Mouse (Mus musculus): Measurements from ENCODE around the gene 1700025G04Rik. TPM values are rescaled to one million over a fixed set of nuclear protein-coding genes. Genes with fewer than 3 reads are reported as not detected.
A peak's percentile ranks its signal among the peaks of the same experiment; 100 is the strongest.
"Not testable (repeated sequence)": the region's sequence is repeated elsewhere in the genome, so short reads cannot be mapped to it uniquely, and the experiment has no call there.

The 1700025G04Rik gene
- total and polyA plus RNA-seq, 2 experiments: 0.39 to 1.1 TPM

GRCm38 (mm10) chr1:151811456-151811855 is 278.5 kb downstream of the 1700025G04Rik start:
- H3K4me3 ChIP-seq (ENCODE audit: insufficient read depth, low read depth, low read length): no peak overlapping the region
- no peaks in the 10 kb centered on the region for H3K27me3 ChIP-seq (ENCODE audit: control insufficient read depth, insufficient read depth, low read length)
- H3K27ac ChIP-seq (replicated peaks; ENCODE audit: insufficient read depth, low read depth, low read length): no peak overlapping the region
- H3K9ac ChIP-seq (ENCODE audit: low read depth, low read length): no peak overlapping the region
- WGBS: 97% methylated on average over 16 of the region's 16 CpGs
- no peak for DNase-seq (ENCODE audit: extremely low read depth, low read depth, low spot score)
- TF ChIP-seq POLR2A (IDR thresholded peaks at IDR 0.05; ENCODE audit: extremely low read depth, insufficient read depth, low read length): no peak
- TF ChIP-seq CTCF (IDR thresholded peaks at IDR 0.05; ENCODE audit: low read depth, low read length): no peak
- H3K4me1 ChIP-seq (ENCODE audit: control insufficient read depth, insufficient read depth, low read length): no peaks in the 10 kb centered on the region
- peaks cover 55% of the 10 kb centered on the region for H3K36me3 ChIP-seq (ENCODE audit: control insufficient read depth, insufficient read depth, low read length)
- no peaks in the 10 kb centered on the region for H3K79me2 ChIP-seq (ENCODE audit: control insufficient read depth, insufficient read depth, low read length)

- H3K36me3 ChIP-seq (ENCODE audit: control insufficient read depth, insufficient read depth, low read length): peaks cover 56% of the 10 kb centered on the region
- H3K4me1 ChIP-seq (ENCODE audit: control insufficient read depth, insufficient read depth, low read length): no peaks in the 10 kb centered on the region
- no peak for TF ChIP-seq CTCF (IDR thresholded peaks at IDR 0.05; ENCODE audit: low read depth, low read length)
- TF ChIP-seq POLR2A (IDR thresholded peaks at IDR 0.05; ENCODE audit: extremely low read depth, insufficient read depth, low read length): no peak
- DNase-seq (ENCODE audit: extremely low read depth, low read depth, low spot score): no peak
- WGBS: 91% methylated on average over 7 of the region's 7 CpGs
- H3K79me2 ChIP-seq (ENCODE audit: control insufficient read depth, insufficient read depth, low read length): no peaks in the 10 kb centered on the region
- no peak overlapping the region for H3K27ac ChIP-seq (replicated peaks; ENCODE audit: insufficient read depth, low read depth, low read length)
- 0 out of 2 replicates have a peak overlapping the region, but pooled peaks have one; percentile 8 for H3K9ac ChIP-seq (ENCODE audit: low read depth, low read length)
- H3K27me3 ChIP-seq (ENCODE audit: control insufficient read depth, insufficient read depth, low read length): no peaks in the 10 kb centered on the region
- no peak overlapping the region for H3K4me3 ChIP-seq (ENCODE audit: insufficient read depth, low read depth, low read length)
These were observed 279.1 kb downstream of the 1700025G04Rik start for GRCm38 (mm10) chr1:151810628-151811421.

GRCm38 (mm10) chr1:151807286-151807685 is 282.6 kb downstream of the 1700025G04Rik start:
- no peak for TF ChIP-seq CTCF (IDR thresholded peaks at IDR 0.05; ENCODE audit: low read depth, low read length)
- TF ChIP-seq POLR2A (IDR thresholded peaks at IDR 0.05; ENCODE audit: extremely low read depth, insufficient read depth, low read length): no peak

GRCm38 (mm10) chr1:151802795-151803194 is 287.1 kb downstream of the 1700025G04Rik start:
- not testable (repeated sequence) for H3K4me1 ChIP-seq (ENCODE audit: control insufficient read depth, insufficient read depth, low read length)

More at GRCm38 (mm10) chr1:151807286-151807685, 282.6 kb downstream of the 1700025G04Rik start:
- DNase-seq (ENCODE audit: extremely low read depth, low read depth, low spot score): no peak
- H3K27me3 ChIP-seq (ENCODE audit: control insufficient read depth, insufficient read depth, low read length): no peaks in the 10 kb centered on the region
- H3K79me2 ChIP-seq (ENCODE audit: control insufficient read depth, insufficient read depth, low read length): no peaks in the 10 kb centered on the region
- H3K27ac ChIP-seq (replicated peaks; ENCODE audit: insufficient read depth, low read depth, low read length): no peak overlapping the region
- H3K4me3 ChIP-seq (ENCODE audit: insufficient read depth, low read depth, low read length): no peak overlapping the region
- H3K4me1 ChIP-seq (ENCODE audit: control insufficient read depth, insufficient read depth, low read length): no peaks in the 10 kb centered on the region
- WGBS: 91% methylated on average over 5 of the region's 5 CpGs
- H3K36me3 ChIP-seq (ENCODE audit: control insufficient read depth, insufficient read depth, low read length): peaks cover 62% of the 10 kb centered on the region
- H3K9ac ChIP-seq (ENCODE audit: low read depth, low read length): no peak overlapping the region

More at GRCm38 (mm10) chr1:151802795-151803194, 287.1 kb downstream of the 1700025G04Rik start:
- H3K79me2 ChIP-seq (ENCODE audit: control insufficient read depth, insufficient read depth, low read length); H3K27ac ChIP-seq (replicated peaks; ENCODE audit: insufficient read depth, low read depth, low read length); DNase-seq (ENCODE audit: extremely low read depth, low read depth, low spot score); H3K9ac ChIP-seq (ENCODE audit: low read depth, low read length); H3K27me3 ChIP-seq (ENCODE audit: control insufficient read depth, insufficient read depth, low read length); H3K4me3 ChIP-seq (ENCODE audit: insufficient read depth, low read depth, low read length): not testable (repeated sequence)
- 80% methylated on average over 3 of the region's 3 CpGs for WGBS
- H3K36me3 ChIP-seq (ENCODE audit: control insufficient read depth, insufficient read depth, low read length): peaks cover 49% of the 10 kb centered on the region

All from liver, adult 2 months (tissue).